Mouse (Mus musculus) bone marrow macrophage, adult 2 months (primary cell): Measurements from ENCODE around the gene Meig1.

Source experiments
- CTCF ChIP-seq: IDR thresholded peaks from 2 replicates; pipeline ENCODE4 v1.5.1; 2012; ENCODE audit warnings: low read depth, mild to moderate bottlenecking, low read length, moderate library complexity
- POLR2A ChIP-seq: IDR thresholded peaks from 2 replicates; pipeline ENCODE4 v1.6.1; 2012; ENCODE audit warnings: mild to moderate bottlenecking, low read depth, low read length, borderline replicate concordance

GRCm38 (mm10) chr2:3453096-3453495, 30.6 kb upstream of the Meig1 start:
- TF ChIP-seq CTCF (no peak), POLR2A (no peak)
